Mouse (Mus musculus) kidney, adult 18-20 months (tissue): ENCODE results near the gene D430041D05Rik.

ENCODE experiments used
- DNase-seq: peaks from one replicate; pipeline ENCODE4 v3.0.0; 2021

The D430041D05Rik gene

DNA sequence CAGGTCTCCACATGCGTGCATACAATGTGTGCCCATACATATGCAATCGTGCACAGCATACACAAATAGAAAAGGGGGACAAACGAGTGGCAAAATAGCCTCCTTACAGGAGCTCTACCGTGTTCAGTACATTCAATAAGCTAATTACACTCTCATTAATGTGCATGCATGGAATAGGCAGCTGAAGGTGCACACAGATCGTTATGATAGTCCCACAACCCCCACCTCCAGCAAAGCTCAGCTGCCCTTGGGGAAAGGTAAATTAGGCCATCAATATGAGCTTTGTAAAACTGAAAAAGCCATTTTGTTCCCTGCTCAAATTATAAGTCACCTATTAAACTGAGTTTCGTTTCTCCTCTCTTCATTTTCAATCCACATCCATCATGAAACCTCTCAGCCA lies 75.0 kb downstream of the D430041D05Rik start:
- DNase-seq: peak; percentile 25

DNA sequence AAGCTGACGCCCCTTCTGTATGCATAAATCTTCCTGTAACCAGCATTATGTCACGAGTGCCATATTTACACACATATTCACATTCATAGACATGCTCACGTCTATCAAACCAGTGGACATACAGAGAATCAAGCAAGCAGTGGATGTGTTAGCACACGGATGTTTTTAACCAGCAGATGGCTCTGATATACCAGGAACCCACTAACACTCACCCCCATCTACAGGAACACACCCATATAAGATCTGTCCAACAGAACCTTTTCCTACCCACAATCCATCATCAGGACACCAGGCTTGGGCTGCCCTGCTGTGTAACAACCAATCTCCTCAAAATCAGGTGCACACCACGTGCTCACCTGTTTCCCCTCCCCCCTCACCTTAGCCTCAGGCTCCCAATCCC lies 76.9 kb downstream of the D430041D05Rik start:
- DNase-seq: no peak

DNA sequence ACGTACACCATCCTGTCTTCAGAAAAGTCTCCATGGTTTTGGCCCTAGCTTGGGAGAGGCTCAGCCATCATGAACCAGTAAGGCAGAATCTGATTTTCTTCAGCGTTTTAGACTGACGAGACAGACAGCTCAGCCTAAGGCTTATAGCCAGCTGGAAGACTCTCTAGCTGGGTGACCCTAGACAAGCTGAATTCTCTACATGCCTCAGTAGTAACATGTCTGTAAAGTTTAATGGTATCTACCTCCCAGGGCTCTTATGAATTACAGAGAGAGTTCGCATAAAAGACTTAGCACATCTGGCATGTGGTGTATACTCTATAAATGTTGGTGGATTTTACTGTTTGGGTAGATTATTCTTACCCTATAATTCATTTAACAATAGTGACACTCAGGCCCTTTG lies 78.1 kb downstream of the D430041D05Rik start:
- no peak for DNase-seq

DNA sequence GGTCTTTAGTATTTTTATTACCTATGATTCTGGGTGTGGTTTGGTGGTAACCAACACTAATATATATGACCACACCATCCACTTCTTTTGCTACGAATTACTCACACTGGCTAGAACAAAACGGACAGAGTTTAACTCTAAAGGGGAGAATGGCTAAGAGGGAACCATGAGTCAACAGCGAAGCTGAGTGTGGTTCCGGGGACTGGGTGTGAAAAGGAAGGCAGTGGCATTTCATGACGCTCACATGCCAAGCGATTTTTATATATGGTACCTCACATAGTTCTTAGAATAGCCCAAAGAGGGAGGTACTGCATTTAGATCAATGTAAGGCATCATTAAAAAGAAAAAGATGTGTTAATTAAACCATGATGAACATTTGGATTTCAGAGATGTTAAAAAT lies 79.6 kb downstream of the D430041D05Rik start:
- no peak for DNase-seq

DNA sequence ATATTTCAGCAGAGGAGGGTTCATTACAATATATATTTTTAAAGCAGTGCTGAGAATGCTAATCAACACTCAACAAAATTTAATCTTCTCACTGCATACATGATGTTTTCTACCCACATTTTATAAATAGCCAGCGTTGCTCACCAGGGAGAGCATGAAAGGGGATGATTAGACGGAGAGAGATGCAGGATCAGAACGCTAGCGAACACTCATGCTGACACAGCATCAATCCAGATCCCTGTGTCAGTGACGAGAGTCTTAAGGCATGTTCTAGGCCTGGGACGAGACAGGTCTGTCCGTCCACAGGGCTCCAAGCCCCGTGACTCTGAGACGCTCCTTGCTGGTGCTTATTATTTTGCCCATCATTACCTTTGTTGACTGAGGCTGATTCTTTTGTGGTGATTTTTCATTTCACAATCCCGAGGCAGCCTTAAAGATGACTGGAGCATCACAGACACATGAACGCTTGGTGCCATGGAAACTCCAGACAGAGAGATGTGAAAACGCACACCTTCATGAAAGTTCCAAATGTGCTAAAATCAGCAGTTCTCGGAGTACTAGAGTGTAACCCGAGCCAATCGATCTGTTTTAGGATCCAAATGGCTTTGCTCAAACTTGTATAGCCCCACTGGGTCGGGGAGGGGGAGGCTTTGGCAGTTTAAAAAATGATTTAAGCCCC lies 83.6 kb downstream of the D430041D05Rik start:
- no peak for DNase-seq

DNA sequence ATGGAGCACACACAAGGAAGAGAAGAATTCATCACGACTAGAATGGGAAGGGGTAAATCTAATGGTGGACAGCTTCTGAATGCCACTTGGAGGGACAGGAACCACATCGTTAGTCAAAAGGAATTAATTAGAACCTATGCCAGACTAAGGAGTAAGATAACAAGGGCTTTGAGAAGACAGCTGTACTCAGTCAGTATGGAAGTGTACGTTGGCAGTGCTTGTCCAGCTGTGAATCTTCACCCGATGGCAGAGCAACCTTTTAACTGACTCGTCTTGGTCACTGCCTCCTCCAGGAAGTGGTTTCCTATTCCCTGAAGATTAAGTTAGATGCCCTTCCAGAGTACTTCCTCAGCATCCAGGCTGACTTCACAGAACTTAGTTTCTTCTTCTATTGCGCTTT lies 87.0 kb downstream of the D430041D05Rik start:
- DNase-seq: no peak

DNA sequence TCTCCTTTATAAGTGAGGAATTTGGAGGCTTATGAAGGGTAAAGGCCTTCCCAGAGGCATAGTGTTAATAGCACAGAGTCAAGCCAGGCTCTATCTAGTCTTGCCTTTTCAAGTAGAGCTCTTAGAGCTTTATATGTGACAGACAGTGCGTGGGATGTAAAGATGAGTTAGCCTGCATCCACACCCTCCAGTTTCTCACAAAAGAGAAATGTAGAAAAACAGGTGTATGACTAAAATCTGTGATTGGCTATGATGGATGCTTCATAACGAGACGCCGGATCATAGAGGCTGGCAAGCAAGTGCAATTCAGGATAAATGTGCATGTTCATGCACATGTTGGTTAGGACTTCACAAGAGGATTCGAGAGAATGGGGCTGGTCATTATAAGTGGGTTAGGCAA lies 87.5 kb downstream of the D430041D05Rik start:
- DNase-seq: no peak

DNA sequence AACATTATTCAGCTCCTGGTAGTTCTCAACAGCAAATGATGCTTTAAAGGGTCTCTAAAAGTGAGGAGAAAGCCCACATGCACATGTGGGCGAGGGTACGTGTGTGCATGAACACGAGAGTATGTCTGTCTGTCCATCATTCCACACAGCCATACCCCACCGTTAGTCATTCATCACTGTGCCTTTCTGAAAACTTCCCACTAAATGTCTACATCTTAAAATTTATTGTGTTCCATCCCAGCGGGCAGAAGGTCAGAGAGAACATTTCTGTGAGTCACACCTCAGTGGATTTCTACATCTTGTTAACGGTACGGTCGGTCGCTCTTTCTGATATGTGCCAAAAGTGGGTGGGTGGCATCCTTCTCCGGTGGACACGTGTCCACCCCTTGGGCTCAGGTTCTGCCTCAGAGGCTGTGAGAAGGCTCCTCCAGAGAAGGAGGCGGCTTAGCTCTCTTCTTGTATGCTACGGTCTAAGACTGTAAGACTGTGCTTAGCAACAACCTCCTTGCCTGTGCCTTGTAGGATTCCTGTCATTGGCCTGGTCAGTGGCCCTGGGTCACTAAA lies 90.7 kb downstream of the D430041D05Rik start:
- no peak for DNase-seq

DNA sequence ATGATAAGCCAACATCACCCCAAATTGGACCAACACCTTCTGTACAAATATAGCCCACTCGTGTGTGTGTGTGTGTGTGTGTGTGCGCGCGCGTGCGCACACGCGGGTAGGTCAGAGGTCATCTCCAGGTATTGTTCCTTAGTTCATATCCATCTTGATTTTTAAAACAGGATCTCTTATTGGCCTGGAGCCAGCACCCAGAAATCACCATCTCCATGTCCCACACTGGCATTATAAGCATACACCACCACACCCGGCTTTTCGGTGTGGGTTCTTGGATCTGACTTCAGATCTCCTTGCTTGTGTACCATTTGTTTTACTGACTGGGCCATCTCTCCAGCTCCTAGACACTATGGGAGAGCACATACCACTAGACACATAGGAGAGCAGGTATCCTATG lies 91.4 kb downstream of the D430041D05Rik start:
- no peak for DNase-seq

DNA sequence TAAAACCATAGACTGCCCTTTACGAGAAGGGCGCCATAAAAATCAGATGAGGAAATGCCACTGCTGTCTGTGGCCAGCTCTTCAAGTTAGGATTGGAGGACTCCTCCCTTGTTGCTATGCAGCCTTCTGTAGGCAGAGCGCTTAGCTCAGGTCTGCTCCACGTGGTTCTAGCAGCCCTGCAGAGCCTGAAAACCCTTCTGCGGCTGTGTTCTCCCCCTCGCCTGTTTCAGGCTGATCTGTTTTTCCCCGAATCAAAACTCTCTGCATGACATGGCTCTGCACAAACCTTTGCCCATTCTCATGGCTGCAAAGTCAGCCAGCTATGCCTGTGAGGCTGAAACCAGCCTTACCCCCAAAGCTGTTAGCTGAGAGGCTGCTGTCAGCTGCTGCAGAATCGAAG lies 91.9 kb downstream of the D430041D05Rik start:
- no peak for DNase-seq

DNA sequence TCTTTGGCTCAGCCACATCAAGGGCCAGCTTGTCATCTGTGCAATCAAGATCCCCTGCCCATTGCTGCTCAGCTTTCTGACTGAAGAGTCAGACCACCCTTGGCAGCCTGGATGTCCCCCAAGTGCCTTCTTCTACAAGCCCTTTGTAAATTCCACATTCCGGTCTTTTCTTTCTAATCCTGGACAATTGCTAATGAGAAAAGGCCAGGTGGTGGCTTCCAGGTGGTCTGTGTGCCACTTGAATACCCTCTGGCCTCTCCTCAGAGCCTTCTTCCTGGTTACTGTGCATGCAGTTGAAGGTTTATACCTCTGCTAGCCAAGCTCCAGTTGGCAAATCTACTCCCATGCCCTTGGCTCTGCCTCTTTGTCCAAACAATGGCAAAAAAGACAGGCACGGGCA lies 92.6 kb downstream of the D430041D05Rik start:
- DNase-seq: no peak

DNA sequence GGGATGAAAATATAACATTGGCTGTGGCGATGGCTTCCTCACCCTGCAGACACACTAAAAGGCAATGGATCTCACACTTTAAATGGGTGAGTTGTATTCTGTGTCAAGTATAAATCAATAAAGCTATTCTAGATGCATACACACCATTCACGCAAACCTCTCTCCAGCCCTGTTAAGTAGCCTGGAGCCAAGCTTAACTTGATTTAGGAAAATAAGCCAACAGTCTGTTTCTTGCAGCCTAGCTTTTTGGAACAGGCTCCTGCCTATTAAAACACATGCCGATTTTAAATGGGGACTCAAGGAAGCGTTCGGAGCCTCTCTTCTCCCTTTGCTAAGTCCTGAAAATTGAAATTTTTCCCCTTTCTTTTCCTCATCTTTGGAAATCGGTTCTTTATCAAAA lies 93.2 kb downstream of the D430041D05Rik start:
- no peak for DNase-seq

DNA sequence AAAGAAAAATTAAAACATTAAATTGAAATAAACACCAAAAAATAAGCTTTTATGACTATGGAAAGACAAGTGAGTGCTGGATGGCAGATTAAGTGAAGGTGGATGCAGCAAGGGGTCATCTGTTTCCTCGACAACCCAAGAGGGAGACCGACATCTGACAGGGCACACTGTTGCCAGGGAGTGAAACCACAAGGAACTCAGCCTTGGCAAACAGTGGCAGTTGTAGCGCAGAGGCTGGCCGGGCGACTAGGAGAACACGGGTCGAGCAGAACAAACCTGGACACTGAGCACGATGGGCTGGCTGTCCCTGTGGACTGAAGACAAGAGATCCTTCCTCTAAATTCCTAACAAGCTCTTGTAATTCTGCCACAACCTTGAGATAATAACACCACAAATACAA lies 94.3 kb downstream of the D430041D05Rik start:
- DNase-seq: no peak

DNA sequence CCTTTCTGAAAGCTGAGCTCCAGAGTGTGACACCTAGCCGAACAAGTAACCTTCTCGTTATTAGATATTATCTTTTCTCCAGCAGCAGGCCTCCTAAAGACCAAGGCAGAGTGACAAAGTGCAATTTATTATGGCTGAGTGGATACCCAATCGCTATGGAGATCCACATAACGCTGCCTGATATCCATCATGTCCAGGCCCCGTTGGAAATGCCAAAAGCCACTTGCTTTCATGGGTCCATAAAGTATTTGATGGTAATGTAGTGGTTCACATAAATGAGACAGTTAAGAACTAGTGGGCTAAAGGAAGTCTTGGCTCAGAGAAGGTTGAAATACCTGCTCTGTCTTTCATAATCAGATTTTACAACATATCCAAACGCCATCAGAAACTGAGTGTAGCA lies 97.6 kb downstream of the D430041D05Rik start:
- DNase-seq: no peak

DNA sequence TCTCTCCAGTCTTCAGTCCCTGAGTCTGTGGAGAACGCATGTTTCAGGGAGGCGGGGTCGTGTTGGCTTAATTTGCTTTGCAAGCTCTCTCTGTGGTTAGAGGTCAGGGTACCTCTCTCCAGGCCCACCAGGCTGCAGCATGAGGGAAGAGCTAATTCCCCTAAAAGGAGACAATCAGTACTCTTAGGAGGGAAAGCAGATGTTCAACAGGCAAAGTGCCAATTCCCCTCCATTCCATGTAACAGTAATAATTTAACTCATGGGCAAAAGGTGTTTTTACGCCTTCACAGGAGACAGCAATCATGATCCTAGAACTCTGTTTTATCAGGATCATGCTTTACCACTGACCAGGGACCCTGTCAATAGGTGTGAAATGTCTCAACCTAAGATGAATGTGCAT lies 103.7 kb downstream of the D430041D05Rik start:
- no peak for DNase-seq

DNA sequence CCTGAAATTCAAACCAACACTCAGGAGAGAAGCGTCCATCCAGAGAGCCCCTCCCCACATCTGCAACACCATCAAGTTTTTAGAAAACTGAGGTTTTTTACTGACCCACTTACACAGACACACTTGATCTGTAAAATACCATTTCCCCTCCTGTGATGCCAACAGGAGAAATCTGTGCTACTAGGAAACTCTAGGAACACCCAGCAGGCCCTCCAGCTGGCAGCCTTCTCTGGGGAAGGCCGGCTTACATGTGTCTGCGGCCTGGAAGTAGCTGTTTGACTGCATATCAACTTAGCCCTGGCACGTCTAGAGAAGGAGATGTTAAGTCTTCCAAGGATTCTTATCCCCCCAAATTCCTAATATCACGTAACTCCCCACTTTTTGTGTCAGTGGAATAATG lies 105.1 kb downstream of the D430041D05Rik start:
- DNase-seq: no peak

DNA sequence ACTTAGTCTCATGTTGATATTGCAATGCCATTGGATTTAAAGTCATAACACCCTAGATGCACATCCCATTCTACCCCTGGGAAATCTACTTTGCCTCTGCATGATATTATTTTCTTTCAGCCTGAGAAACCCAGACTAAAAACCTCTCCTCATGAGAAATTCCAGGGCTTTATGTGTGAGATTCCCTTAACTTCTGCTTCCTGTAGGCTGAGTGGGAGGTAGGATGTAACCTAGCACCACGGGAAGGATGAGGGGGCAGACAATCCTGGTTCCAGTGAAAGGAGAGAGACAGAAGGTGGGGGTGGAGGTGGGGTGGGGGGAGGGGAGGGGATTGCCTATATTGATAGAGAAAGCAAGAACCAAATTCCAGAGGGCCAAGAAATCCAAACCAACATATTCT lies 110.9 kb downstream of the D430041D05Rik start:
- no peak for DNase-seq

DNA sequence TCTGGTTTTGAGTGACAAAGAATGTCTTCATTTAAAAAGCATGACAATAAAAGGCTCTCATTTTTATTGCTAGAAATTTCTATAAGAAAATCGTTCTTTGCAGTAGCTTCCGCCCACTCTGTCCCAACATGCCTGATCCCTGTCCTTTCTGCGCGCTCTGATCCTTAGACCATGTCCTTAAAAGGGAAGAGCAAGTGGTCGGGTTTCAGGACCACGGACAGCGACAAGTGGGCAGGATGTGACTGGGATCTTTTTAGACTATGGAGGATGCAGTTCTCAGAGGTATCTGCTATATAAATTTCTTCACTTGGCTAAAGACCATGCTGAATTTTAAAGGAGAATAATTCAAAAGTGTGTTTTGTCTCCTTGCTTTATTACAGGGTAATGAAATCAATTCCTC lies 111.7 kb downstream of the D430041D05Rik start:
- DNase-seq: peak; percentile 37

DNA sequence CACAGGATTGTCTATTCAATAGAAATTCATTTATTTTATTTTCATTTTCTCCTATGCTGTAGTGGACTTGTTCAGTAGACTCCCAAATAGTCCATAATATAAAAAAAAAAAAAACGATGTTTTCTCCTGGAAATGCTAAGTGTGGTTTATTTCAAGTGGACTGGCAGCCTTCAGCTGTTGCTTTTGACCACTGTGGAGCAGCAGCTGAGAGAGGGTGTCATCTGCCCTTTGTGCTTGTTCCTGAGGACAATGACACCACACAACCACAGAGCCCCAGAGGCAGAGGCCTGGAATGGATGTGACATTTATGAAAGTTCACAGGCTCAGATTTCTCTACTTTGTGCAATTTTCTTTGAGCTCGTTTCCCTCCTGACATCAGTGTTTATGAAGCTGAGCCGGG lies 124.0 kb downstream of the D430041D05Rik start:
- DNase-seq: no peak

DNA sequence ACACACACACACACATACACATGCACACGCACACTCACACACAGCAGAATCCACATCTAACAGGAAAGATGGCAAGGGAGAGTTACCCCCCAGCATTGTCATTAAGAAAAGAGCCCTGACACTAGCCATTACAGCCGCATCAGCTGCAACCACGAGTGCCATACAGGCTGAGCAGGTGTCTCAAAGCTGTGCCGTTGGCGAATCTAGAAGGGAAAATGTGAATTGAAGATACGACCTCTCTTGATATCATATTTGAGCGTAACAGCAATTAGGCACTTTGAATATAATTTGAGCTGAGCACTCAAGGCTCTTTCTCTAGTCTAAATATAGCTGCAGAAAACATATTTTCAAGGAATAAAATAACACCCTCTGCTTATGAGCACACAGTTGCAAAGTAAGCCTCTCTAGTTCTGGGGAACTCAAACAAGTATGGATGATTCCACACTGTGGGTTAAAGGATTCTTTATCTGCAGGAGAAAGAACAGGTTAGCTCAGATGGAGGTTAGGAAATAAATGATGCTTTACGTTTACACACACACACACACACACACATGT lies 127.3 kb downstream of the D430041D05Rik start:
- no peak for DNase-seq

DNA sequence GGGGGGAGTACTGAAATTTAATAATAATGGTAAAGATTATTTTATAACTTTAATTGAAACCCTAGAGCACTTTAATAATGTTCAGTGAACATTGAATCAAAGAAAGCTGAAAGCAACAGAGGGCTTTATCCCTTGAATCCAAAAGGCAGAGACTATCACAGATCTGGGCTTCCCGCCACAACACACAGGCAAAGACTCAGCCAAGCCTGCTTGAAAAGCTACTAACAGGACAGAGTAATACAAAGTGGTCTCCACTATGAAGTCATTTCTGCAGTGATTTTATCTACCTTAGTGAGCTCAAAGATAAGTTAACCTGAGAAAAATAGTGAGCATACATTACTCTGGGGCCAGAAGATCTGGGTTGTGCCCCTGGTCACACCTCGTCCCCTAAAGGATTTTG lies 128.0 kb downstream of the D430041D05Rik start:
- DNase-seq: no peak

DNA sequence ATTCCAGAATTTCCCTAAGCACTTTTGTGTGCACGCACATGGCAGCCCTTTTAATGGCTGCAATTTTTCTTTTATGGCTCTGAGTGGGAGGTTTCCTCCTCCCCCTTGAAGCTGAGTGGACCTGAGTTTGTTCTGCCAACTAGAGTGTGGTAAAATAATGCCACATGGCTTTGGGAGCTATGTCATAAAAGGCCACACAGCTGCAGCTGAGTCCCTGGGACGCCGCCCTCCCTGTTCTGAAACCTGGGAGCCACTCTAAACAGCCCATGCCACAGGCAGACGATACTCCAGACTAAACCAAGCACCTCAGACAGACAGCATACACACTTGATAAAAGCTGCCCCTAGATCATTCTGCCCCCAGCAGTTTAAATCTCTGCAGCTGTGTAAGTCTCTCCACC lies 143.8 kb downstream of the D430041D05Rik start:
- no peak for DNase-seq

DNA sequence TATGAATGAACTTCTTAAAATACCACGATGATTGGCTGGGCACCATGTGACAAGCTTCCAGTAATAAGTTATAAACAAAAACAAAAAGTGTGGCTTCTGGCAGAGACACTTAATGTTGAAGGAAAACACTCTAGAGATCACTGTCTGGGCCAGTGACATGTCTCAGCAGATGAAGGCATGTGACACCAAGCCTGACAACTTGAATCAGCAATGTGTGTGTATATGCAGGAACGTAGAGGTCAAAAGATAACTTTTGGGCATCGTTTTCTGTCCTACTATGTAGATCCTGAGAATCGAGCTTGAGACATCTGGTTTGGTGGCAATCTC lies 149.1 kb downstream of the D430041D05Rik start:
- no peak for DNase-seq

DNA sequence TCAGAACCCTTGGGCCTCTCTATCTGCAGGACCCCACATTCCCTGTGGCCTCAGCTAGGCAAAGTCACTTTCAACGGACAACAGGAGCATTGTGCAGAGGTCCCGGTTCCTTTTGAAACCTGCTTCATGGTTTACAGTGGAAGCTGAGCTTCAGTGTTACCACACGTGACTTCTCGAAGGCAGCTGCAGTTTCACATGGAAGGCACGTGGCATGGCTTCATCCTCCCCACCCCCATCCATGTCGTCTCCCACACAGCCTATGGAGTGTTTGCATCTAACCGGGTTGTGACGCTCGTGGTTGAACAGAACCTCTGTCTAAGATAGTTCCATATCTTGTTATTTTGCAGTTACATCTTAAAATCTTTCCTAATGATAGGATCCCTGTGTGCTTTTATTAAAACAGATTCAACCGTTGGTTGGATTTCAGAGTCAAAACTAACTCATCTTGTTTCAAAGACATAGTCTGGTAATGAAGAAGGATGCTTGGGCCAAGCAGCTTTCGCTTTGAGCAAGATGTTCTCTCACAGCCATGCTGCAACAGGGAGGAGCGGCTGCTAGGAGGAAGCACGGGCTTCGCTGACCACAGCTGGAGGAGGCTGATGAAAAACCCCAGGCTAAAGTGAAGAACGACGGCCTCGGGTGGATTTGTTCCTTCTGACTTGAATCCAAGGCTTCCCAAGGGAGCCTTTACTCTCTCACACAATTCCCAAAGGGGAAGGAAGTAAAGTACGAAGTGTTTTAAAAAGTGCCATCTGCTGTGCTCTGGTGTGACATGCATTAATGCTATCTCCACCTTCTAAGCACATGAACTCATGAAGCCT lies 149.7 kb downstream of the D430041D05Rik start:
- no peak for DNase-seq
